Mouse (Mus musculus) C2C12 (cell line): Measurements from ENCODE around the gene Hist1h1c. TPM values are rescaled to one million over a fixed set of nuclear protein-coding genes. Genes with fewer than 3 reads are reported as not detected.
"Not testable (repeated sequence)": the region's sequence is repeated elsewhere in the genome, so short reads cannot be mapped to it uniquely, and the experiment has no call there.

Source experiments
- H3K27me3 ChIP-seq: one replicate; pipeline ENCODE4 v1.6.1; 2011; ENCODE audit not compliant: control insufficient read depth, insufficient read depth, insufficient read length
- H3K36me3 ChIP-seq: one replicate; pipeline ENCODE4 v1.6.1; 2011; ENCODE audit not compliant: control insufficient read depth, insufficient read depth
- H3K4me3 ChIP-seq: one replicate; pipeline ENCODE4 v1.5.1; 2011; ENCODE audit warnings: mild to moderate bottlenecking, control low read depth; ENCODE audit not compliant: poor library complexity, insufficient read depth, severe bottlenecking
- H3K79me2 ChIP-seq: one replicate; pipeline ENCODE4 v1.6.1; 2011; ENCODE audit not compliant: control insufficient read depth, insufficient read depth
- H3K79me3 ChIP-seq: one replicate; pipeline ENCODE4 v1.6.1; 2011; ENCODE audit warnings: low read depth, control low read depth
- H3ac ChIP-seq: one replicate; pipeline ENCODE3; 2011; ENCODE audit warnings: low read depth; ENCODE audit not compliant: control insufficient read depth, insufficient read length
- CEBPB ChIP-seq: IDR thresholded peaks from one replicate; pipeline ENCODE4 v1.6.1; 2011; ENCODE audit warnings: low read depth, mild to moderate bottlenecking, control low read depth, moderate library complexity
- CTCF ChIP-seq: IDR thresholded peaks from one replicate; pipeline ENCODE4 v1.5.1; 2011; ENCODE audit not compliant: control insufficient read depth, insufficient read depth, insufficient read length
- FOSL1 ChIP-seq: IDR thresholded peaks from one replicate; pipeline ENCODE4 v1.8.0; 2011; ENCODE audit warnings: mild to moderate bottlenecking, low read length; ENCODE audit not compliant: poor library complexity, insufficient read depth, severe bottlenecking
- MAX ChIP-seq: IDR thresholded peaks from one replicate; pipeline ENCODE4 v1.6.1; 2011; ENCODE audit warnings: mild to moderate bottlenecking, control low read depth
- MYOD1 ChIP-seq: IDR thresholded peaks from one replicate; pipeline ENCODE4 v1.6.1; 2011; ENCODE audit warnings: low read depth; ENCODE audit not compliant: control insufficient read depth, insufficient read length
- MYOG ChIP-seq: IDR thresholded peaks from one replicate; pipeline ENCODE4 v1.6.1; 2011; ENCODE audit not compliant: control insufficient read depth, insufficient read length; ENCODE audit errors: extremely low read depth
- USF1 ChIP-seq: IDR thresholded peaks from one replicate; pipeline ENCODE4 v1.6.1; 2011; ENCODE audit warnings: low read depth, mild to moderate bottlenecking, control low read depth, moderate library complexity
- polyA plus RNA-seq: library from polyadenylated mRNA; unstranded; fragments of >200 nt; fragmentation: generic; extraction: Trizol; gene quantifications from one replicate; pipeline ENCODE4 v1.2.1, GENCODE M21; 2012; ENCODE audit warnings: missing spikeins

Gene Hist1h1c
- polyA plus RNA-seq, 1 experiment = 45.9 TPM

DNA sequence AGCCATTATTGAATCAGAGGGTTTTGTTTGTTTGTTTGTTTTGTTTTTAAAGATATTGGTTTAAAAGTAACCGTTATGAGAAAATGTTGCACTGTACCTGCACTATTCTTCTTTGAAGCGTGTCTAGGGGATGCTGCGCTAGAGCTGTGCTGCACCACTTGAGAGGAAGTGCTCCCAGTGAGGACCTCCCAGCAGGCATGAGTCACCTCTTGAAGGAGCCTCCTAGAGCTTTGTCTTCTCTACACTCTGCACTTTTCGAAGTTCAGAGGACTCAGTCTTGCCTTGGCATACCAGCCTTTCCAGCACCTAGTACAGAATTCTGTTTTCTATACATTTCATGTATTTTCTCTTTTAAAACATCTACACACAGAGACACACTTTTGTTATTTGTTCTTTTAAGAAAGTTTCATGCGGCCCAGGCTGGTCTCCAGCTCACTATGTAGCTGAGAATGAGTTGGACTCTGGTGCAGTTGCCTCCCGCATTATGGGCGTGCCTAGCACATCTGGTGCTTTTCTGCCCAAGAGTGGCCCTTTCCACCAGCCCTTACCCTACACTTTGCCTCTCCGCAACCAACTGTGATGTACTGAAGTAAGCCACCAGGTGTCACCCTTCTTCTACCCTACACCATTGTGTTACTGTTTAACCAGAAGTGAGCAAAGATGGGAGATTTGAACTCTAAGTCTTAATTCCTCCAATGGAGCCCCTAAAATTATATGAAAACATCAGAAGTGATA, 37.7 kb upstream of the Hist1h1c start:
- Histone ChIP-seq H3K79me3 (no peaks in the 10 kb centered on the region), H3K79me2 (no peaks in the 10 kb centered on the region), H3ac (peak overlapping the region; percentile 43), H3K27me3 (no peaks in the 10 kb centered on the region), H3K36me3 (no peaks in the 10 kb centered on the region), H3K4me3 (no peak overlapping the region)
- peak; percentile 31 for TF ChIP-seq CTCF
- TF ChIP-seq MYOD1 = no peak

DNA sequence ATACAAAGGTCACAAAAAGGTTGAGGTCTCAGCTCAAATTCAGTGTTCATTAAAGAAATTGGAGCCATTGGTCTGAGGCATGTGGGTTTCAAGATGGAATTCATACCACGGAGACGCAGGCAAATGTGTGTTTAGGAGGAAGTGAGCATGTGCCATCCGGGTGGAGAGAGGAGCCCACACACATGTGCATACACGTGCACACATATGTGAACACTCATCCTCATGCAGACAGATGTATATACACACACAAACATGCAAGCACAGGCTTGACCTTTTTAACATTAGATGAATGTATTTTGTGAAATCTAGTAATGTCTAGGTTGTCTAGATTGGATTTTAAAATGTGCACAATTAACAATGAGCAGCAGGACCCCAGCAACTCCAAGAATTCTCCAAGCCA, 36.4 kb upstream of the Hist1h1c start:
- H3K36me3 ChIP-seq = no peaks in the 10 kb centered on the region
- H3K79me3 ChIP-seq = no peaks in the 10 kb centered on the region
- TF ChIP-seq FOSL1 (no peak), MYOD1 (no peak)
- H3K4me3 ChIP-seq = no peak overlapping the region
- H3K27me3 ChIP-seq = no peaks in the 10 kb centered on the region
- no peaks in the 10 kb centered on the region for H3K79me2 ChIP-seq
- no peak overlapping the region for H3ac ChIP-seq

DNA sequence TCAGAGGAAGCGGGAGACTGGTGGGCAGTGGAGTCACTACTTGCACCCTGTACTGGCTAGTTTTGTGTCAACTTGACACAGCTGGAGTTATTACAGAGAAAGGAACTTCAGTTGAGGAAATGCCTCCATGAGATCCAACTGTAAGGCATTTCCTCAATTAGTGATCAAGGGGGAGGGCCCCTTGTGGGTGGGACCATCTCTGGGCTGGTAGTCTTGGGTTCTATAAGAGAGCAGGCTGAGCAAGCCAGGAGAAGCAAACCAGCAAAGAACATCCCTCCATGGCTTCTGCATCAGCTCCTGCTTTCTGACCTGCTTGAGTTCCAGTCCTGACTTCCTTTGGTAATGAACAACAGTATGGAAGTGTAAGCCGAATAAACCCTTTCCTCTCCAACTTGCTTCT, 35.8 kb upstream of the Hist1h1c start:
- not testable (repeated sequence) for H3K27me3 ChIP-seq, H3K79me3 ChIP-seq, H3K4me3 ChIP-seq, H3ac ChIP-seq, H3K36me3 ChIP-seq, H3K79me2 ChIP-seq

DNA sequence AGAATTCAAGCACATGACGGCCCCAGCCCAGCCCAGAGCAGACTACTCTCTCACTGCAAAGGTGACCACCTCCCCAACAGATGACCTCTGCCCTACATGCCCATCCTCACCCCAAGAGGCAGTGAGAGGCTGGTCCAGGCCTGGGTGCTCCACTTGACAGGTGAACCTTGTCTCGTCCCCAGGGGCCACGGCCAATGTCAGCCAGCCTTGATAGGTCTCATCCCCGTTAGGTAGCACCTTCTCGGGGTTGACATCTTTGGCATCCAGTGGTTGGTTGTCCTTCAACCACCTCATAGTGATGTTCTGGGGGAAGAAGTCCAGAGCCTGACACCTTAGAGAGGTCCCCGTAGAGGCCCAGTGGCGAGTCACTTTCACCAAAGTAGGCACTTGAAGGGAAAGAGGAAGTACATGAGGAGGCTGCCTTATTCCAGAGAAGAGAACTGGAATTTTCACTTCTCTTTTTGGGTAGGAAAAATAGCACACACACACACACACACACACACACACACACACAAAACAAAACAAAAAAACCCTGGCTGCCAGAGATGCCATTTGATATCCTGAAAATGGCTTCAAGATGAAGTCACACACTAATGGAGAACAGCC, 32.8 kb upstream of the Hist1h1c start:
- Histone ChIP-seq H3K79me3 (no peaks in the 10 kb centered on the region), H3K79me2 (no peaks in the 10 kb centered on the region), H3K4me3 (no peak overlapping the region), H3K27me3 (no peaks in the 10 kb centered on the region), H3ac (no peak overlapping the region), H3K36me3 (no peaks in the 10 kb centered on the region)
- TF ChIP-seq MYOD1 (no peak), USF1 (no peak), CTCF (no peak)

DNA sequence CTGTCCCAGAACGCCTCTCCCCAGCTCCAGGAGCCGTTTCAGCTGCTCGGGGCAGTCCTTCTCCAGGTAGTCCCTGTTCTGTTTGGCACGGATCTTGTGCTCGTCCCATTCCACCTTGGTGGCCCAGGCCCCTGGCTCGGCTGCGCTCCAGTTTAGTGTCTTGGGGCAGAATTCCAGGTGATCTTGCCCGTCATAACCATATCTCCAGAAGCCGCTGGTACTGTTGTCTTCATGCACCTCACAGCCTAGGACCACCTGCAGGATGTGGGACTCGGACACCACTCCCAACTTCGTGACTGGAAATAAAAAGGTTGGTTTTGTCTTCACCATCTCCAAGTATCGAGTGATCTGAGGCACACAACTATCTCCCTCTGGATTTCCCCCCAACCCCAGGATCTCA, 31.8 kb upstream of the Hist1h1c start:
- Histone ChIP-seq H3K4me3 (no peak overlapping the region), H3ac (no peak overlapping the region), H3K79me3 (no peaks in the 10 kb centered on the region), H3K79me2 (no peaks in the 10 kb centered on the region), H3K36me3 (no peaks in the 10 kb centered on the region), H3K27me3 (no peaks in the 10 kb centered on the region)
- no peak for TF ChIP-seq CTCF

DNA sequence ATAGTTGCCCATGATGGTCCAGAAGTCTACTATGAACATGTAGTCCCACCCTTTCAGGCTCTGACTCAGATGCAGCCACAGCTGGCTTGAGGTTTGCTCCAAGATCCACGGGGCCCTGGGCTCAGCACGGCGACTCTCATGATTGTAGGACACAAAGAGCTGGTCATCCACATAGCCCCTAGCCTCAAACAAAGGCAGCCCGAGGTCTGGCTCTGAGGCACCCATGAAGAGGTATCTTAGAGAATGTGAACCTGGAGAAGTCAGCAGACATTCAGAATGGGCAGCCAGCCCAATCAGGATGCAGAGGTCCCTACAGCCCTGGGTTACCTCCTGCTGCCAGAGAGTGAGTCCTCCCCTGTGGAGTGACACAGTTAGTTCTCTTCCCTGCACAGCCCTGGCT, 30.6 kb upstream of the Hist1h1c start:
- no peak overlapping the region for H3K4me3 ChIP-seq
- no peaks in the 10 kb centered on the region for H3K79me2 ChIP-seq
- H3ac ChIP-seq = no peak overlapping the region
- H3K27me3 ChIP-seq = no peaks in the 10 kb centered on the region
- H3K36me3 ChIP-seq = no peaks in the 10 kb centered on the region
- no peak for TF ChIP-seq USF1
- no peaks in the 10 kb centered on the region for H3K79me3 ChIP-seq

DNA sequence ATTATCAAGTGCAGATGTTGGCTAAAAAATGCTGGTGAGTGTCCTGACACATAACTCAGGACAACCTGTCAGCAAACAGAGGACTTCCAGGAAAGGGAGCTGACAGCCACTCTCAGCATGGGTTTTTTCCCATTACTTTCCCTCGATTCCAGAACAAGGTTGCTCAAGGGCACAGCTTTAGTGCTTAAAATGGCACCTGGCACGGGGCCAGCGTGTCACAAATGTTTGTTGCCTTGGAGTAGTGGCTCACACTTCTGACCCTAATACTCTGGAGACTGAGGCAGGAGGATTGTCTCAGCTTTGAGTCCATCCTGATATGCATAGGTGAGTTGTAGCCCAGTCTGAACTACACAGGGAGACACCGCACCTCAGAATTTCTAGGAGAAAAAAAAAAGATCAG, 30.0 kb upstream of the Hist1h1c start:
- Histone ChIP-seq H3K27me3 (no peaks in the 10 kb centered on the region), H3K79me2 (no peaks in the 10 kb centered on the region), H3ac (no peak overlapping the region), H3K79me3 (no peaks in the 10 kb centered on the region), H3K36me3 (no peaks in the 10 kb centered on the region), H3K4me3 (no peak overlapping the region)
- no peak for TF ChIP-seq CEBPB
- no peak for TF ChIP-seq MAX
- no peak for TF ChIP-seq MYOG
- no peak for TF ChIP-seq USF1
- no peak for TF ChIP-seq MYOD1
- no peak for TF ChIP-seq FOSL1
- no peak for TF ChIP-seq CTCF
